Mouse (Mus musculus): ENCODE results near the gene Sgsm2.

DNA sequence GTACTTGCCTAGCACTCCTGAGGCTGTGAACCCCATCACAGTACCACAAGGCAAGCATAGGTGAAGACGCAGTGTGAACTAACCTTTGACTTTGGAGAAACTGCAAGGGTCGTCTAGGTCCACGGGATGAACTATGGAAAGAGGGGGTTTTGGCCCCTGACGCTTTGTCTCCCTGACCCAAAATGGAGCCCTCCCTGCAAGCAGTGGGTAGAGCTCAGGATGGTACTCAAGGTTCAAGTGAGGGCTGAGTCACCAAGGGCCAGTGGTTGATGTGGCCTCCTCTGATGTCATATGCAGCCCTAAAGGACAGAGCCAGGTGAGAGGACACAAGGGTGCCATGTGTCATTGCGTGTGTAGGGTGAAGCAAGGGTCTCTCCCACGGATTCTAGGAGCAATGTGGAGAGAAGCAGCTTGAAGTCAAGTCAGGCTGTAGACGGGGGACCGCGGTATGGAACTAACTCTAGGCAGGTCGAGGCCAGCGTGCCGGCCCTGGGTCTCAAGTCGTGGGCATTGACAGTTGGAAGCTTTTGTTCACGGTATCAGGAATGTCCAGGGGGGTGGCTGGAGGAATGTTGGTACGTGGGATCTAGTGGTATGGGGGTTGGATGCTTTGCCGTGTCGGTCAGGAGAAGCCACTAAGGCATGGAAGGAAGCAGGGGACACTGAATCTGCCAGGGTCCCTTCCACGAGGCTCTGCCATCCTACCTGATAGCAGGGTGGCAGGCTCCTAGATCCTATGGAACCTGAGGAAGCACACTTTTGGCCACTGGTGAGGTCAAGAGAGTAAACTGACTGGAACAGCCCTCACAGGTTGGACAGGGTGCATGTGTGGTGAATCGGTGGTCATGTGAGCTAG is 56.8 kb downstream of the Sgsm2 start:
- no peak for TF ChIP-seq CTCF (IDR thresholded peaks at IDR 0.05; ENCODE audit: low read depth)
- no peak for TF ChIP-seq EP300 (IDR thresholded peaks at IDR 0.05; ENCODE audit: low read depth)

Data from liver, postnatal 0 days (tissue).